Mouse (Mus musculus) C2C12 (cell line): ENCODE results near the gene Fbxl13.
A peak's percentile ranks its signal among the peaks of the same experiment; 100 is the strongest.

ENCODE experiments used
- CTCF ChIP-seq: IDR thresholded peaks from one replicate; pipeline ENCODE4 v1.5.1; 2011; ENCODE audit not compliant: control insufficient read depth, insufficient read depth, insufficient read length
- FOSL1 ChIP-seq: IDR thresholded peaks from one replicate; pipeline ENCODE4 v1.8.0; 2011; ENCODE audit warnings: mild to moderate bottlenecking, low read length; ENCODE audit not compliant: poor library complexity, insufficient read depth, severe bottlenecking

- TF ChIP-seq CTCF: peak; percentile 67
- no peak for TF ChIP-seq FOSL1
These were observed 58.7 kb downstream of the Fbxl13 start for GRCm38 (mm10) chr5:21586763-21587162.
